Mouse (Mus musculus) adrenal gland, adult 18-20 months (tissue): ENCODE data around the gene A030003K21Rik. TPM values are rescaled to one million over a fixed set of nuclear protein-coding genes. Genes with fewer than 3 reads are reported as not detected.
"Not testable (repeated sequence)": the region's sequence is repeated elsewhere in the genome, so short reads cannot be mapped to it uniquely, and the experiment has no call there.

ENCODE experiments used
- DNase-seq, 2 experiments: peaks; one replicate each; pipeline ENCODE4 v3.0.0; 2021 to 2022; ENCODE audit warnings: low spot score in 2 of 2
- total RNA-seq, 2 experiments: library from RNA; stranded (reverse); gene quantifications; 1 replicate in 1 of 2; 2 replicates in 1 of 2; pipeline ENCODE4 v1.2.3; 2021

Gene A030003K21Rik
- total RNA-seq, 2 experiments from 2014 or later = not detected

DNA sequence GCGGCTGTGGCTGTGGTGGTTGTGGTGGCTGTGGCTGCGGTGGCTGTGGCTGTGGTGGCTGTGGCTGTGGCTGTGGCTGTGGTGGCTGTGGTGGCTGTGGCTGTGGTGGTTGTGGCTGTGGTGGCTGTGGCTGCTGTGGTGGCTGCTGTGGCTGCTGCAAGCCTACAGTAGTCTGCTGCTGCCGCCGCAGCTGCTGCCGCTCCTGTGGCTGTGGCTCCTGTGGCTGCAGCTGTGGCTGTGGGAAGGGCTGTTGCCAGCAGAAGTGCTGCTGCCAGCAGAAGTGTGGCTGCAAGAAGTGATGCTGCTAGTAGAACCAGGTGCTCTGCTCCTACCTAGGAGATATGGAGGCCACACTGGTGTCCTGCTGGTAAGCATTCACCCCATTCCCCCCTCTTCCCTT lies 29.8 kb downstream of the A030003K21Rik start:
- not testable (repeated sequence) for DNase-seq

DNA sequence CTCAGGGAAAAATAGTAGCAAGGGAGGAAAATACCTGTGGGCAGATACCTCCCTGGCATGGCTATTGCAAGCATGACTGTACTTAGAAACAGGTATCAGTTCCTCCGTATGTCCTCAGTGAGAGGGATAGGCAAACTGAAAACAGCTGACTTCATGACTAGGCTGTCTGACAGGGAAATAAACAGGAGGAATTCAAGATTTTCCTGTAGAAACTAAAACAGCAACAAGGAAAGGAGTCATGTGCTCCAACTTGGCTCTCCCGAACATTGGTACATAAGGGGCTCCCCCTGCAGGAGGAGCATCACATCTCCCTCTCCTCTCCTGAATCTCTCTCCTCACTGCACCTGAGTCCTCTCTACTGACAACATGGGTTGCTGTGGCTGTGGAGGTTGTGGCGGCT lies 30.2 kb downstream of the A030003K21Rik start, which contains the start of gene A030005L19Rik:
Gene A030005L19Rik (plus strand): TSS at position 301 of the 400 bp plus-strand sequence.
- DNase-seq = no peak

DNA sequence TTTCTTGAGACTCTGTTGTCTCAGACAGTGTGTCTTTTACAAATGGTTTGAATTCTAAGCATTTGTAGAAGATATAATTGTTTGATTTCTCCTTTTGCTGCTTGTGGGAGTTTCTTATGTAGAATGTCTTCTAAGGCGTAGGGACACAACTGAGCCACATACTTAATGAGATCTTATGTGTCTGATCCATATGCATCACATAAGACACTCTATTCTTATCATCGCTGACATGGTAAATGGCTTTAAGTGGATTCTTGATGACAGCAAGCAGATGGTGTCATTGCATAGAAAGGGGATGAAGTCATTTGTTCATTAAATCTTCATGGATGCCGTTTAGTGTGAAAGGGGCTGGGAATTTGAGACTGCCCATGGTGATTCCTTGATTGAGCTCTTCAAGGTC lies 37.3 kb downstream of the A030003K21Rik start:
- DNase-seq = no peak

DNA sequence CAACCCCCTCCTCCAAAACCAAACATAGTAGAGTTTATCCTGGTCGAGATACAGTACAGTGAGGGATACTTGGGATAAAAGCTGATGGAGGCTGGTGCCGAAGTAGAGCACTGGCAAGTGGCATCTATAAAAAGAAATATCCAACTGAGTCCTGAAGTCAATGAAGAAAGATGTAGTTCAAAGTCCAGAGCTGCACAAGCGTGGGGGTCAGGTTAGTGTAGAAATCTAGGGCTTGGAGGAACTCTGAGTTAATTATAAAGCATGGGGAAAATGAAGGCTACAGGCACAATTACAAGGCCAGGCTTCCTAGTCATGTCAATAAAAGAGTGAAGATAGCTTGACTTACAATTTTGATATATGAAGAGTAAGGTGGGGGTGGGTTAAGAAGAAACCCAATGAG lies 42.0 kb downstream of the A030003K21Rik start:
- no peak for DNase-seq

DNA sequence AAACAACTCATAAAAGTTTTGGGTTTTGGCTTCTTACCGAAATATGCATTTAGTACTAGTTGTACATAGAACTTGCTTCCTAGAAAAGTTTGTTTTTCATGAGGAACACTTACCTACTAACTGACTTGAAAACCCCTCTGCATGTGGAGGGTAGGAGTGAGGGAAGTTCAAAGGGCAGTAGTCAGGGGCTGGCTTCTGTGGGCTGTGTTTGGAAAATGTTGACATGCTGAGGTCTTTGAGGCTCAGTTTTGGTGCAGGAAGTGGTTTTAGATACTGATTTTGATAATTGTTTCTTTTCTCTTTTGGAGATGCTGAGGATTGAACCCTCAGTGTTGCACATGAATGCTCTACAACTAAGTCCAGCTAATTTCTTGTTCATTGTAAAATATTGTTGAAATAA lies 42.6 kb downstream of the A030003K21Rik start:
- DNase-seq = no peak

DNA sequence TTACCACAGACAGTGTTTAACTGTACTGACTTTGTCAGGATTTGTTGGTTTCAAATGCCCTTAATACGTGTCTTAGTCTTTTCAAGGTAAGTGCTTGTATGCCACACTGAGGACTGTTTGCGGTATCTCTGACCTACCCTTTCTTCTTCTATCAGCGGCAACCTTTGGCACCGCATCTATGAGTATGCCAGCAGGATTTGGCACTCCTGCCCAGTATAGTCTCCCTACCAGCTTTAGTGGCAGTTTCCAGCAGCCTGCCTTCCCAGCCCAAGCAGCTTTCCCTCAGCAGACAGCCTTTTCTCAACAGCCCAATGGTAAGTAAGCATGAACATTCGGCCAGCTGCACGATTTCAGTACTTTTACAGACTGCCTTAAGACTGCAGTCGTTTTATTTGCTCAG lies 49.9 kb downstream of the A030003K21Rik start:
- no peak for DNase-seq

Other genes with a start within 250 kb of the A030003K21Rik start
- gene Mff, start 218.5 kb downstream of the A030003K21Rik start, total RNA-seq = 100 to 1,000 TPM; 110 to 116 TPM
- not detected for gene Tm4sf20, start 174.9 kb downstream of the A030003K21Rik start, total RNA-seq
- gene Gm47791, start 172.1 kb downstream of the A030003K21Rik start, total RNA-seq = not detected
- 10 to 100 TPM; 47.9 to 54.4 TPM for gene Agfg1, start 103.9 kb downstream of the A030003K21Rik start, total RNA-seq
- not detected for gene A030005L19Rik, start 30.1 kb downstream of the A030003K21Rik start, total RNA-seq
- gene A030014E15Rik, start 18.5 kb downstream of the A030003K21Rik start, total RNA-seq = not detected
- not detected for gene Gm6217, start 12.0 kb downstream of the A030003K21Rik start, total RNA-seq
- not detected for gene Gm7544, start 12.6 kb upstream of the A030003K21Rik start, total RNA-seq
- not detected for gene Gm47955, start 16.9 kb upstream of the A030003K21Rik start, total RNA-seq
- gene Gm47959, start 57.2 kb upstream of the A030003K21Rik start, total RNA-seq = not detected
- under 1 TPM; 0.16 to 0.30 TPM for gene Slc19a3, start 95.1 kb upstream of the A030003K21Rik start, total RNA-seq
- gene Krtap28-10, start 99.1 kb upstream of the A030003K21Rik start, total RNA-seq = not detected
- gene Gm47969, start 101.5 kb upstream of the A030003K21Rik start, total RNA-seq = not detected
- gene A030005K14Rik, start 116.0 kb upstream of the A030003K21Rik start, total RNA-seq = not detected
- not detected for gene Krtap28-13, start 117.5 kb upstream of the A030003K21Rik start, total RNA-seq
- gene Ccl20, start 173.4 kb upstream of the A030003K21Rik start, total RNA-seq = not detected
- not detected for gene Daw1, start 216.4 kb upstream of the A030003K21Rik start, total RNA-seq